Mouse (Mus musculus) testis, adult 2 months (tissue): ENCODE results near the gene Gm10260.

Source experiments
- CTCF ChIP-seq: fragments of 200-500 bp; IDR thresholded peaks from 2 replicates; pipeline ENCODE4 v1.5.1; 2012; ENCODE audit warnings: low read depth, mild to moderate bottlenecking, inconsistent platforms, low read length, moderate library complexity; ENCODE audit not compliant: control insufficient read depth, insufficient read depth, insufficient replicate concordance
- POLR2A ChIP-seq: fragments of 200-500 bp; IDR thresholded peaks from 2 replicates; pipeline ENCODE4 v1.6.1; 2012; ENCODE audit warnings: low read depth, mild to moderate bottlenecking, inconsistent platforms, low read length, moderate library complexity; ENCODE audit not compliant: control insufficient read depth

DNA sequence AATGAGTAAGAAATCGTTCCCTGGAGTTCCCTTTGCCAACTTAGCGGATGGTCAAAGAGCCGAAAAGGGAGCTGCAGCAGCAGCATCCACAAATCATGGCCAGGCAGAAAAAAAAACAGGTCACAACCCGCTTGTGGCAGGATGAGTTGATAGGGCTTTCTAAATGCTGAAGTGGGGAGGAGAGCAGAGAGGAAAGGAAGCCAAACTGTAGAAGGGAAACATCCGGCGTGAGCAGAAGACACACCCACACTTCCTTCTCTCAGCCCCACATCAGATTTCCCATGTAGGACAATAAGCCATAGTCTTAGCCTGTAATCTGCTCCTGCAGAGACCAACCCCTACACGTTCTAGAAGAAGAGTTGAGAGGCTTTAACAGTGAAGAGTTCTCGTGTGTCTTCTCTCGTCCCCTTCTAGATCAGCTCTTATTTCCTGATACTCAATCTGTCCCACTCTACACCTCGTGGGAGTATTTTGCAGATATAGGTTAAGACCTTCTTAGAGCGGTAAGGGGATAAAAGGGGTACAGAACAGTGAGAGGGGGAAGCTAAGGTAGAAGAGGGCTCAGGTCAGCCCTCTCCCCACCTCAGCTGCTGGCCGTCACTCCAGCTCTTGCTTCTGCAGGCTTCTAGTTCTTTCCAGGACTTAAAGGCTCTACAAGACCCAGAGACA lies 29.5 kb upstream of the Gm10260 start:
- no peak for TF ChIP-seq CTCF
- TF ChIP-seq POLR2A: no peak
